Mouse (Mus musculus) limb, embryonic 11.5 days (tissue): ENCODE data around the gene Ispd. TPM values are rescaled to one million over a fixed set of nuclear protein-coding genes. Genes with fewer than 3 reads are reported as not detected.

ENCODE experiments used
- ATAC-seq: fragments of 200-750 bp; cut with Nextera tagmentation; 2 replicates; pipeline ENCODE4 v1.8.0; 2017; ENCODE audit warnings: low read depth; ENCODE audit not compliant: insufficient number of reproducible peaks, low FRiP score, low TSS enrichment
- DNase-seq: peaks from one replicate; pipeline ENCODE4 v3.0.0-alpha.2; 2015; ENCODE audit warnings: low spot score
- H3K27ac ChIP-seq: fragments of 300-500 bp; sonication (generic); replicated peaks from 2 replicates; pipeline ENCODE4 v1.5.1; 2014; ENCODE audit warnings: low read depth, mild to moderate bottlenecking, low read length
- H3K27me3 ChIP-seq: fragments of 300-500 bp; sonication (generic); 2 replicates; pipeline ENCODE4 v1.6.1; 2014; ENCODE audit warnings: mild to moderate bottlenecking, low read length, mixed read lengths; ENCODE audit not compliant: control insufficient read depth, insufficient read depth
- H3K36me3 ChIP-seq: fragments of 300-500 bp; sonication (generic); 2 replicates; pipeline ENCODE4 v1.6.1; 2014; ENCODE audit warnings: mild to moderate bottlenecking, low read length, moderate library complexity, mixed read lengths; ENCODE audit not compliant: control insufficient read depth, insufficient read depth
- H3K4me1 ChIP-seq: fragments of 300-500 bp; sonication (generic); 2 replicates; pipeline ENCODE4 v1.6.1; 2014; ENCODE audit warnings: low read length, mixed read lengths; ENCODE audit not compliant: control insufficient read depth, insufficient read depth
- H3K4me2 ChIP-seq: fragments of 300-500 bp; sonication (generic); 2 replicates; pipeline ENCODE4 v1.6.1; 2014; ENCODE audit warnings: low read depth, mild to moderate bottlenecking, moderate library complexity; ENCODE audit not compliant: severe bottlenecking
- H3K4me3 ChIP-seq: fragments of 300-500 bp; sonication (generic); 2 replicates; pipeline ENCODE4 v1.5.1; 2014; ENCODE audit warnings: low read depth, low read length
- H3K9ac ChIP-seq: fragments of 300-500 bp; sonication (generic); 2 replicates; pipeline ENCODE4 v1.6.1; 2014; ENCODE audit warnings: mild to moderate bottlenecking, low read length
- H3K9me3 ChIP-seq: fragments of 300-500 bp; sonication (generic); 2 replicates; pipeline ENCODE4 v1.6.1; 2016; ENCODE audit warnings: low read length; ENCODE audit not compliant: control insufficient read depth
- WGBS: fragments of 180-500 bp; shearing (Covaris S2); extraction: QIAGEN DNeasy Blood & Tissue Kit; methylation state at CpG from one replicate; pipeline ENCODE4 v1.1.7; 2014; 5-methylcytosine and 5-hydroxymethylcytosine counted together
- polyA plus RNA-seq: library from polyadenylated mRNA; unstranded; fragments of >200 nt; fragmentation: Nextera tagmentation; extraction: Ambion mirVana; gene quantifications from 2 replicates; pipeline ENCODE4 v1.2.1, GENCODE M21; 2014

Gene Ispd
- polyA plus RNA-seq, 1 experiment from 2014 or later, result 5.5 TPM

DNA sequence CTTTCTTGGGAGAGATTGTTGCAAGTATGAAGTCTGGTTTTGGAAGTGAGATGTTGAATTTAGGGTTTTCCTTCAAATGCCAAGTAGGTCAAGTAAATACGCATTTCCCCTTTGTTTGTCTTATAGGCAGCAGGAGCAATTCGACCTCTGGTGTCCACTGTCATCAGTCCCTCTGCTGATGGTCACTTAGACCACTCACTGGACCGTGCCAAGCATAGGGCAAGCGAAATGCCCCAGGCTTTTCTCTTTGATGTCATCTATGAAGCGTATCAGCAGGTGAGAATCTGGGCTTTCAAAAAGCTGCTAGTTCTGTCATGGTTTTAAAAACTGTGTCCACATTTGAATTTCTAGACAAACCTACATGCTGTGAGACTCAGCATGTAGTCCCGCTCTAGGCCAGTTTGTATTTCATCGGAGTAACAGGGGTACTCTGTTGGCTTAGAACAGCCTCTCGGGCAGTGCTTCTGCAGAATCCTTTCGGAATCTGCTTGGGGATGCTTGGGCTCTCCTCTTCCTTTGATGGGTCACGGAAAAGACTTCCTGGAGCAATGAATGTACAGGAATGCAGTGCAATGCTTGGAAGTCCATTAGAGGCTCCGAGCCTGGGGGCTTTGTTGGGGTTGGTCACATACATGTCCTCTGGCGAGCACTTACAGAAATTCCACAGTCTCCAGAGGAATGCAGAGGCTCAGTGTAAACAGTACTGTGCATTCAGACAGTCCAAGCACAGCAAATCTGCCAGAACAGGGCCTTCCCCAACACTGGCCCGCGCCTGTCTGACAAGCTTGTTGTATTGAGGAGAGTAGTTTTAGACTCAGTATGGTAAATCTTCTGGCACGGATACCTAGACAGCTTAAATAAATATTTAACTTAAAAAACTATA, 45.2 kb downstream of the Ispd start:
- no peak overlapping the region for H3K9ac ChIP-seq
- no peak for DNase-seq
- no peak overlapping the region for H3K27ac ChIP-seq
- 0 out of 2 replicates have a peak, but pooled peaks have one; percentile 57 for ATAC-seq
- H3K36me3 ChIP-seq, result no peaks in the 10 kb centered on the region
- H3K4me3 ChIP-seq, result no peak overlapping the region
- H3K4me1 ChIP-seq, result no peaks in the 10 kb centered on the region
- H3K27me3 ChIP-seq, result no peaks in the 10 kb centered on the region
- H3K9me3 ChIP-seq, result no peaks in the 10 kb centered on the region
- WGBS, result 84% methylated on average over 15 of the region's 15 CpGs
- no peak overlapping the region for H3K4me2 ChIP-seq

DNA sequence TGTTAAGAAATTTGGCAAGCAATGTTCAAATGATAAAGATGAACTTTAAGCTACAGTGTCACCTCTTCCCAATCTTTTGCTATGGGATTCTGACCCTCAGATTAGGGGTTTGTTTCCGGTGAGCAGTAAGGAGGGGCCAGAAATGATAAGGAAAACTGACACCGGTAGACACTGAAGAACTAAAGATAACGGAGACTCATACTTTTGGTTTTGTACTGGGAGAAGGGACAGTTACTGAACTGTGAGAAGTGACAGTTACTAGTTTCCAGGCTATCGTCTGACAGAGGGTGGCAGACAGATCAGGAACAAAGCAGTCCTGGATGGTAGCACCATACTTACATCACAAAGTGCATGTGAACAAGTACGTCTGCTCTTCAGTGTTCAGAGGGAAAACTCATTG, 55.7 kb downstream of the Ispd start:
- Histone ChIP-seq H3K4me2 (no peak overlapping the region), H3K27me3 (no peaks in the 10 kb centered on the region), H3K27ac (no peak overlapping the region), H3K4me3 (no peak overlapping the region), H3K9me3 (no peaks in the 10 kb centered on the region), H3K36me3 (no peaks in the 10 kb centered on the region), H3K9ac (no peak overlapping the region), H3K4me1 (no peaks in the 10 kb centered on the region)
- ATAC-seq (no peak), DNase-seq (no peak)
- WGBS, result 84% methylated on average over 5 of the region's 5 CpGs

DNA sequence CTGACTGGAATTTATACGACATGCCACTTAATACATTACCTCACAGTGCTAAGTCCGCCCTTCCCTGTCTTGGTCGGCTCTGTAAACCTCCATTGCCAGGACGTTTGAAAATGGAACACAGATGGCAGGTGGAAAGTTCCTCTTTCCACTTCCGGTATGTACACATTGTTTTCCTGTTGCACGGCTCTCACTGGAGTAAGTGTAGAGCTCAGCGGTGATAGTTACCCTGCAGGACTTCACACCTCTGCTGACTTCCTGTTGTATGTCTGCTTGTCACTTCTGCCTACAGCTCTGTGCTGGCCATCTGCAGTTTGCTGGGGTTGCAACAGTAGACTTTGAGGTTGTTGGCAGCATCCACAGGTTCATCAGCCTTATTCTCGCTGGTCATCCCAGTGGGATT, 58.1 kb downstream of the Ispd start:
- H3K27ac ChIP-seq, result no peak overlapping the region
- no peaks in the 10 kb centered on the region for H3K27me3 ChIP-seq
- no peak overlapping the region for H3K9ac ChIP-seq
- no peak for ATAC-seq
- 84% methylated on average over 8 of the region's 8 CpGs for whole genome bisulfite sequencing
- no peak overlapping the region for H3K4me2 ChIP-seq
- no peak for DNase-seq
- H3K36me3 ChIP-seq, result no peaks in the 10 kb centered on the region
- H3K4me3 ChIP-seq, result no peak overlapping the region
- no peaks in the 10 kb centered on the region for H3K4me1 ChIP-seq
- no peaks in the 10 kb centered on the region for H3K9me3 ChIP-seq

DNA sequence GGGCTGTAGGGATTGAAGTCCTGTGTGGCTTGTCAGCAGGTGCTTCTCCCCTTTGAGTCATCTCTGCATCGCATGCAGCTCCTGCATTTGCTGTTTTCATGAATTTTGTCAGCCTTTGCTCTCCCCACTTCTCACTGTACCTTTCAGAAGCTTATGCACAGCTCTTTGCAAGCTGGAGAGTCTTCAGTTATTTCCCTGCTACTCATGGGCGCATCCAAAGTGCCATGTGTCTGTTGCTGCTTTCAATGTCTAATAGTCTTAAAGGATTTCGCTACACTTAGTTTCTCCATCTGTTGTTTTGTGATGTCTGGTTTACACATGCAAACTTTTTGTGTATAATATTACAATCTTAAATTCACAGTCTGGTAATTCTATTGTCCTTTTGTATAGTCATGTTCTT, 74.8 kb downstream of the Ispd start:
- no peaks in the 10 kb centered on the region for H3K36me3 ChIP-seq
- no peaks in the 10 kb centered on the region for H3K4me1 ChIP-seq
- ATAC-seq (no peak), DNase-seq (no peak)
- no peak overlapping the region for H3K4me3 ChIP-seq
- H3K9me3 ChIP-seq, result no peaks in the 10 kb centered on the region
- no peak overlapping the region for H3K4me2 ChIP-seq
- WGBS, result 91% methylated on average over 3 of the region's 3 CpGs
- H3K27ac ChIP-seq, result no peak overlapping the region
- no peaks in the 10 kb centered on the region for H3K27me3 ChIP-seq
- no peak overlapping the region for H3K9ac ChIP-seq

DNA sequence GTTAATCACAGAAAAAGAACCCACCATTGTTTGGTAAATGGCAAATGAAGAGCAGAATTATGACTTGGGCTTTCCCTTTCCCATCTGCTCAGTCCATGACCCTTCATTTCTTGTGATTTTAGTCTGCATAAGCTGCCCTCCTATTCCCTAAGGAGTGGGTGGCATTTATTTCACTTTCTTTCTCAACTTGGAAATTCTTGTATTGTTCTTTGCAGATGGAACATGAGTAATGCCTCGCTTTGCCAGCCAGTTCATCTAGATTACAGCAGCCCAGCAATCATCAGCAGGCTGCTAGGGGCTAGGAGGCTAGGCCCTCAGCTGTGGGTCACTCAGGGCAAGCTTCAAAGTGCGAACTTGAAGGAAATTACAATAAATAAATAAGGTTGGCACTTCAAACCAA, 76.5 kb downstream of the Ispd start:
- H3K27ac ChIP-seq, result no peak overlapping the region
- H3K36me3 ChIP-seq, result no peaks in the 10 kb centered on the region
- H3K27me3 ChIP-seq, result no peaks in the 10 kb centered on the region
- ATAC-seq (no peak), DNase-seq (no peak)
- no peaks in the 10 kb centered on the region for H3K9me3 ChIP-seq
- no peaks in the 10 kb centered on the region for H3K4me1 ChIP-seq
- WGBS, result 69% methylated on average over 2 of the region's 2 CpGs
- no peak overlapping the region for H3K4me3 ChIP-seq
- no peak overlapping the region for H3K9ac ChIP-seq
- H3K4me2 ChIP-seq, result no peak overlapping the region

DNA sequence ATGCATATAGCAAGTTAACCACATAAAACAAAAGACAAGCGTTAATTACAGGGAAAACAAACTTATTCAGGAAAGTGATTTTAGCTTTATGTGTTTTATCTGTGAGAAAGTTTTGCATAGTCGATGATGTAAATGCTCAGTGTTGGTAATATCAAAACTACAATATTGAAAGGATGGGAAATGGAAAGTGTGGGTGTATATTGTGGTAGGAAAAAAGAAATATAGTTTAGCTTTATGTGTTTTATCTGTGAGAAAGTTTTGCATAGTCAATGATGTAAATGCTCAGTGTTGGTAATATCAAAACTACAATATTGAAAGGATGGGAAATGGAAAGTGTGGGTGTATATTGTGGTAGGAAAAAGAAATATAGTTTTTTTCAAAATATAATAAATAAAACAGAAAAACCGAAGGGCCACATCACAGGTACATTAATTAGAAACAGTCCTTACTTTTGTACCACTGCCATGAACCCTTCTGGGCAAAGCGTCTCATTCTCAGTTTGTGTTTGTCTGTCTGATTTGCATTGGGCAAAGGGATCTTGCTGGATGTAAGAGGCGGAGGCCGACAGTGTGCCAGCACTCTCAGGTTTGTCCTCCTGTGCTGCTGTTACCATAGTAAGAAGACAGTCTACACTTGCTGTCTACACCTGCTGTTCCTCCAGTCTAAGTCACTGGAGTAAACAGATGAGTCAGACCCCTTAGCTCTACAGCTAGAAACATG, 87.2 kb downstream of the Ispd start:
- no peaks in the 10 kb centered on the region for H3K4me1 ChIP-seq
- no peaks in the 10 kb centered on the region for H3K36me3 ChIP-seq
- no peak for DNase-seq
- no peaks in the 10 kb centered on the region for H3K27me3 ChIP-seq
- H3K4me3 ChIP-seq, result no peak overlapping the region
- 83% methylated on average over 6 of the region's 6 CpGs for WGBS
- H3K4me2 ChIP-seq, result no peak overlapping the region
- ATAC-seq, result no peak
- no peak overlapping the region for H3K27ac ChIP-seq
- H3K9ac ChIP-seq, result no peak overlapping the region
- no peaks in the 10 kb centered on the region for H3K9me3 ChIP-seq

DNA sequence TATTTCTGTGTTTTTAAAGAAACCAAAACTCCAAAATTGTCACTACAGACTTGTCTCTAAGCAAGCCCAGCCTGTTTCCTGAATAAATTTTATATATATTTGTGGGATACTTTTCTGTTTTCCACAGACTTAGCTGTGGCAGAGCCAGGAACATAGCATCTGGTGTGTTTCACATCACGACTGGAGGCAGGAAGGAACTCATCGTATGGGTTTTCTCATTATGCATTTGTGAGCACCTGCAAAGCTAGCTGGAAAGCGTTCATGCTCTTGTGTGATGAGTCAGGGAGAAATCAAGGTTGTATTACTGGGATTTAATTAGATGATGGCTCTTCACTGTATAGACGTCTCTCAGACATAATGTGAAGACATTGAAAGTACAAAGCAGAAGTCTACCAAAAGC, 90.2 kb downstream of the Ispd start:
- no peak for DNase-seq
- Histone ChIP-seq H3K9me3 (no peaks in the 10 kb centered on the region), H3K27me3 (no peaks in the 10 kb centered on the region), H3K4me3 (no peak overlapping the region), H3K9ac (no peak overlapping the region), H3K27ac (no peak overlapping the region), H3K36me3 (no peaks in the 10 kb centered on the region), H3K4me1 (peaks cover 7% of the 10 kb centered on the region; the same call in 1 of the 2 replicates), H3K4me2 (no peak overlapping the region)
- ATAC-seq, result no peak
- WGBS, result 83% methylated on average over 4 of the region's 4 CpGs

DNA sequence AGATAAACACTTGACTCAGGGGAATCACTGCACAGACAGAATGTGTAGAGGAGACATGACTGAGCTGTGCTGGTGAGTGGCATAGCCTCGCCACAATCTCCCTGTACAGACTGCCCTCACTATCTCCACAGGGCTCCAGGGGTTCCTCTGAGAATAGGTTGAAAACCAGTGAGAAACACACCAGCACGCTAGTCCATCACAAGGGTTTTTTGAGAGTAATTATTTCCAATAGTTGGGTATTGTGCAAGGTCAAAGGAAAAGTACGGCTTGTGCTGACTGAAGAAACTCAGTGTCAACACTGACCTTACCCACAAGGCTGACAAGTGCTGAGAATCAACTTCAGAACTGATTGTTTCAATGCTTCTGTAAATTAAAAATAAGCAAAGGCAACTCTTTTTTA, 92.9 kb downstream of the Ispd start:
- 90% methylated on average over 3 of the region's 3 CpGs for WGBS
- no peak for ATAC-seq
- no peaks in the 10 kb centered on the region for H3K27me3 ChIP-seq

More for the DNA sequence above, 92.9 kb downstream of the Ispd start:
- H3K4me1 ChIP-seq, result peaks cover 9% of the 10 kb centered on the region; the same call in 1 of the 2 replicates
- no peak for DNase-seq
- no peaks in the 10 kb centered on the region for H3K36me3 ChIP-seq
- H3K4me3 ChIP-seq, result no peak overlapping the region
- H3K9ac ChIP-seq, result no peak overlapping the region
- no peaks in the 10 kb centered on the region for H3K9me3 ChIP-seq
- no peak overlapping the region for H3K4me2 ChIP-seq
- no peak overlapping the region for H3K27ac ChIP-seq
